11 mouse cellular contexts compared by ENCODE assay signal in genomic region chr1:36059959-36060953, GRCm38 (mm10). TPM values are rescaled to one million over a fixed set of nuclear protein-coding genes. Genes with fewer than 3 reads are reported as not detected.
DNase-seq lines count a peak whose midpoint lies in the region; ATAC-seq and TF ChIP-seq lines count a peak whose summit lies in the region.
"Had no signal": no experiment of that assay in that cellular context is flagged by ENCODE, and none has a peak within 500 bp of the region (broad histone marks: within the 10 kb centered on the region; RNA-seq: fewer than 3 reads in every experiment).

No protein-coding gene starts in this region.

- no peaks in the 10 kb centered on the region for H3K27me3 ChIP-seq in heart, embryonic 15.5 days
- H3K27me3 ChIP-seq in ES-Bruce4 (ENCODE audit: control insufficient read depth, insufficient read depth, low read length, poor library complexity, severe bottlenecking), result no peaks in the 10 kb centered on the region
- H3K27me3 ChIP-seq in embryonic facial prominence, embryonic 10.5 days (replicated peaks; ENCODE audit: low read depth, poor library complexity, severe bottlenecking), result no peaks in the 10 kb centered on the region
- H3K27me3 ChIP-seq in limb, embryonic 15.5 days, result no peaks in the 10 kb centered on the region
- H3K27me3 ChIP-seq: neural tube, embryonic 13.5 days had no signal

- ATAC-seq in heart, embryonic 15.5 days (replicated peaks; ENCODE audit: insufficient number of reproducible peaks, insufficient read depth, low FRiP score, low read depth), result no peak
- no peak; the same call in 1 of the 2 replicates for ATAC-seq in limb, embryonic 15.5 days (ENCODE audit: insufficient number of reproducible peaks, low FRiP score, low TSS enrichment, low read depth)

- intact Hi-C loops in heart, postnatal 36 days (cut with DNase I), result loop anchor here (10.0 kb wide), 3 partner anchors 125 to 1805 kb away; partner anchors contain the start of genes Tsga10 and Uggt1
- intact Hi-C loops in gastrocnemius, postnatal 36 days (cut with DNase I), result no loop called here

- H3K9ac ChIP-seq in heart, embryonic 15.5 days, result no peak overlapping the region
- H3K9ac ChIP-seq in ES-Bruce4 (ENCODE audit: low read depth, poor library complexity, severe bottlenecking), result peak overlapping the region; percentile 46
- no peak overlapping the region for H3K9ac ChIP-seq in limb, embryonic 15.5 days
- H3K9ac ChIP-seq: neural tube, embryonic 13.5 days had no signal

- no peak overlapping the region for H3K4me3 ChIP-seq in heart, embryonic 15.5 days
- 0 out of 2 replicates have a peak overlapping the region, but pooled peaks have one; percentile 1 for H3K4me3 ChIP-seq in ES-Bruce4 (ENCODE audit: low read depth, low read length)
- H3K4me3 ChIP-seq in embryonic facial prominence, embryonic 10.5 days, result no peak overlapping the region
- no peak overlapping the region for H3K4me3 ChIP-seq in limb, embryonic 15.5 days
- no peak overlapping the region for H3K4me3 ChIP-seq in layer of hippocampus, adult 2 months
- H3K4me3 ChIP-seq: neural tube, embryonic 13.5 days had no signal

- TF ChIP-seq CTCF in ES-Bruce4 (IDR thresholded peaks at IDR 0.05; ENCODE audit: low read depth, low read length), result no peak
- TF ChIP-seq CTCF in layer of hippocampus, adult 2 months (conservative IDR thresholded peaks at IDR 0.05), result no peak

- H3K4me1 ChIP-seq in heart, embryonic 15.5 days (replicated peaks), result peaks cover 27% of the 10 kb centered on the region
- peaks cover 20% of the 10 kb centered on the region for H3K4me1 ChIP-seq in ES-Bruce4 (ENCODE audit: control insufficient read depth, insufficient read depth, low read length)
- peaks cover 44% of the 10 kb centered on the region for H3K4me1 ChIP-seq in embryonic facial prominence, embryonic 10.5 days
- peaks cover 24% of the 10 kb centered on the region for H3K4me1 ChIP-seq in limb, embryonic 15.5 days

- no peaks in the 10 kb centered on the region for H3K36me3 ChIP-seq in heart, embryonic 15.5 days
- H3K36me3 ChIP-seq in ES-Bruce4 (ENCODE audit: control insufficient read depth, insufficient read depth, low read length, poor library complexity, severe bottlenecking), result no peaks in the 10 kb centered on the region
- H3K36me3 ChIP-seq in embryonic facial prominence, embryonic 10.5 days (replicated peaks), result no peaks in the 10 kb centered on the region
- no peaks in the 10 kb centered on the region for H3K36me3 ChIP-seq in limb, embryonic 15.5 days
- H3K36me3 ChIP-seq: neural tube, embryonic 13.5 days had no signal

- TF ChIP-seq EP300 in ES-Bruce4 (IDR thresholded peaks at IDR 0.05; ENCODE audit: insufficient read depth, low read depth, low read length), result peak; percentile 94

- no peak overlapping the region for H3K4me2 ChIP-seq in heart, embryonic 15.5 days
- H3K4me2 ChIP-seq in limb, embryonic 15.5 days, result no peak overlapping the region
- H3K4me2 ChIP-seq: neural tube, embryonic 13.5 days had no signal

- no peak for TF ChIP-seq POLR2A in ES-Bruce4 (IDR thresholded peaks at IDR 0.05; ENCODE audit: insufficient read depth, low read length)

- DNase-seq in heart, postnatal 36 days, result no peak
- DNase-seq in embryonic facial prominence, embryonic 10.5 days (ENCODE audit: low spot score), result peak; percentile 60
- DNase-seq in layer of hippocampus, postnatal 36 days, result no peak
- DNase-seq in gastrocnemius, postnatal 36 days, result no peak
- no peak for DNase-seq in layer of hippocampus, adult 2 months (ENCODE audit: low spot score in 2 of 2)
- DNase-seq: cerebellum, adult 9-11 months; left cerebral cortex, postnatal 4 days had no signal

- WGBS in heart, embryonic 15.5 days, result 33% methylated on average over 13 of the region's 13 CpGs
- WGBS in embryonic facial prominence, embryonic 10.5 days, result 27% methylated on average over 13 of the region's 13 CpGs
- WGBS in limb, embryonic 15.5 days, result 45% methylated on average over 13 of the region's 13 CpGs

- H3K27ac ChIP-seq in heart, embryonic 15.5 days, result peak overlapping the region; percentile 31; the same call in 1 of the 2 replicates
- H3K27ac ChIP-seq in ES-Bruce4 (ENCODE audit: insufficient read depth, low read length), result peak overlapping the region; percentile 99
- peak overlapping the region; percentile 57 for H3K27ac ChIP-seq in embryonic facial prominence, embryonic 10.5 days (replicated peaks)
- H3K27ac ChIP-seq in limb, embryonic 15.5 days, result peak overlapping the region; percentile 76
- H3K27ac ChIP-seq in layer of hippocampus, adult 2 months, result no peak overlapping the region
- H3K27ac ChIP-seq: neural tube, embryonic 13.5 days had no signal

- H3K9me3 ChIP-seq in heart, embryonic 15.5 days (replicated peaks), result no peaks in the 10 kb centered on the region
- H3K9me3 ChIP-seq in ES-Bruce4 (replicated peaks; ENCODE audit: control insufficient read depth, insufficient read depth, low read length, poor library complexity, severe bottlenecking), result no peaks in the 10 kb centered on the region
- H3K9me3 ChIP-seq in embryonic facial prominence, embryonic 10.5 days, result no peaks in the 10 kb centered on the region
- H3K9me3 ChIP-seq in limb, embryonic 15.5 days, result no peaks in the 10 kb centered on the region
- H3K9me3 ChIP-seq: neural tube, embryonic 13.5 days had no signal

RNA-seq across cellular contexts. Expression of gene Hs6st1, which starts 7.9 kb away (rescaled TPM):
- 8.0 and 12.5 TPM in 2 replicates for polyA plus RNA-seq in heart, embryonic 15.5 days (2015; fragmentation: Nextera tagmentation; extraction: Ambion mirVana)
- 10 to 100 TPM; 21.3 to 23.1 TPM for total RNA-seq in heart, postnatal 36 days (2021)
- 75.6 and 79.2 TPM in 2 replicates for polyA plus RNA-seq in ES-Bruce4 (2011; ENCODE audit: insufficient read depth, insufficient read length, low read depth, missing spikeins)
- 3.9 and 4.5 TPM in 2 replicates for polyA plus RNA-seq in embryonic facial prominence, embryonic 10.5 days (2016; fragmentation: Nextera tagmentation; extraction: Ambion mirVana)
- polyA plus RNA-seq in limb, embryonic 15.5 days (2015; fragmentation: Nextera tagmentation; extraction: Ambion mirVana), result 6.5 and 8.1 TPM in 2 replicates
- 10 to 100 TPM; 38.7 to 39.9 TPM for total RNA-seq in layer of hippocampus, postnatal 36 days (2021)
- total RNA-seq in gastrocnemius, postnatal 36 days (2021), result 10 to 100 TPM; 18.4 to 22.2 TPM
- 10 to 100 TPM; 37.7 to 38.3 TPM for total RNA-seq in layer of hippocampus, adult 2 months (2021)
